Mouse (Mus musculus): ENCODE data around the gene Dact1.

Gene Dact1

GRCm38 (mm10) chr12:71309581-71310067 lies at the start of gene Dact1:
Dact1 (plus strand) TSS chr12:71309884.
- peak; percentile 84 for DNase-seq (ENCODE audit: low read depth, low spot score)

GRCm38 (mm10) chr12:71264211-71264610 lies 45.5 kb upstream of the Dact1 start:
- DNase-seq (ENCODE audit: low read depth, low spot score) = no peak

GRCm38 (mm10) chr12:71269367-71269766 lies 40.3 kb upstream of the Dact1 start:
- DNase-seq (ENCODE audit: low read depth, low spot score) = no peak

- DNase-seq (ENCODE audit: low read depth, low spot score) = no peak
These were observed 38.6 kb upstream of the Dact1 start for GRCm38 (mm10) chr12:71271131-71271530.

GRCm38 (mm10) chr12:71274519-71275237 lies 35.0 kb upstream of the Dact1 start:
- no peak for DNase-seq (ENCODE audit: low read depth, low spot score)

GRCm38 (mm10) chr12:71275906-71276595 lies 33.6 kb upstream of the Dact1 start:
- DNase-seq (ENCODE audit: low read depth, low spot score) = no peak

- DNase-seq (ENCODE audit: low read depth, low spot score) = no peak
These were observed 30.0 kb upstream of the Dact1 start for GRCm38 (mm10) chr12:71279521-71280262.

- DNase-seq (ENCODE audit: low read depth, low spot score) = no peak
These were observed 28.4 kb upstream of the Dact1 start for GRCm38 (mm10) chr12:71281201-71281768.

- no peak for DNase-seq (ENCODE audit: low read depth, low spot score)
These were observed 24.3 kb upstream of the Dact1 start for GRCm38 (mm10) chr12:71285399-71285798.

- DNase-seq (ENCODE audit: low read depth, low spot score) = no peak
These were observed 19.2 kb upstream of the Dact1 start for GRCm38 (mm10) chr12:71290460-71290859.

GRCm38 (mm10) chr12:71293960-71294942 lies 15.4 kb upstream of the Dact1 start:
- DNase-seq (ENCODE audit: low read depth, low spot score) = no peak

GRCm38 (mm10) chr12:71296849-71297535 lies 12.7 kb upstream of the Dact1 start:
- DNase-seq (ENCODE audit: low read depth, low spot score) = peak; percentile 69

- no peak for DNase-seq (ENCODE audit: low read depth, low spot score)
These were observed 616 bp downstream of the Dact1 start for GRCm38 (mm10) chr12:71310068-71310931.

GRCm38 (mm10) chr12:71311237-71311887 lies 1.7 kb downstream of the Dact1 start:
- DNase-seq (ENCODE audit: low read depth, low spot score) = peak; percentile 85

GRCm38 (mm10) chr12:71318239-71318638 lies 8.6 kb downstream of the Dact1 start:
- DNase-seq (ENCODE audit: low read depth, low spot score) = no peak

- no peak for DNase-seq (ENCODE audit: low read depth, low spot score)
These were observed 9.9 kb downstream of the Dact1 start for GRCm38 (mm10) chr12:71319536-71319935.

- DNase-seq (ENCODE audit: low read depth, low spot score) = no peak
These were observed 23.0 kb downstream of the Dact1 start for GRCm38 (mm10) chr12:71332646-71333045.

GRCm38 (mm10) chr12:71333561-71333960 lies 23.9 kb downstream of the Dact1 start:
- no peak for DNase-seq (ENCODE audit: low read depth, low spot score)

Data from forelimb bud, embryonic 11.5 days (tissue).